Mouse (Mus musculus): ENCODE results near the gene Plekha6.

GRCm38 (mm10) chr1:133227378-133227777 lies 63.4 kb downstream of the Plekha6 start:
- TF ChIP-seq POLR2A (IDR thresholded peaks at IDR 0.05; ENCODE audit: control insufficient read depth, low read depth, low read length) (no peak), CTCF (IDR thresholded peaks at IDR 0.05; ENCODE audit: control insufficient read depth, insufficient read depth, insufficient replicate concordance, low read depth, low read length) (no peak)

Measured in testis, adult 2 months (tissue).